Mouse (Mus musculus): ENCODE results near the gene Atp6v0c.

Gene Atp6v0c

DNA sequence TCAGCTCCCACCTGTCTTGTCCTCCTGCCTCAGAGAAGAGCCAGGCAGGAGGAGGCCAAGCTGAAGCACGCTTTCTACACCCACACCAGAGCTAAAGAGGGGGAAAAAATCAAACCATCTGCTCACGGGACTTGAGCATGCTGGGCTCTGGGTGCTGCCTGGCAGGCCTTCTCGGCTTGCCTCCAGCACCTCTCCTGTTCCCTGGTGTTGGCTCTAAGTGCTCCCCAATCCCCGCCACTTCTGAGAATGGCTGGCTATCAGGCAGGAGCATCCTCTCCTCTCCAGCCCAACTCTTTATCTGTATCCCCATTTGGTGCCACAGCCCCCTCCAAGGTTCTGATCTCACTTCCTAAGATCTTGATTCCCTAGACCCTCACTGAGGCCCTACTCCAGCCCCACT, 29.8 kb upstream of the Atp6v0c start:
- no peak for DNase-seq (ENCODE audit: low spot score in 2 of 2)

DNA sequence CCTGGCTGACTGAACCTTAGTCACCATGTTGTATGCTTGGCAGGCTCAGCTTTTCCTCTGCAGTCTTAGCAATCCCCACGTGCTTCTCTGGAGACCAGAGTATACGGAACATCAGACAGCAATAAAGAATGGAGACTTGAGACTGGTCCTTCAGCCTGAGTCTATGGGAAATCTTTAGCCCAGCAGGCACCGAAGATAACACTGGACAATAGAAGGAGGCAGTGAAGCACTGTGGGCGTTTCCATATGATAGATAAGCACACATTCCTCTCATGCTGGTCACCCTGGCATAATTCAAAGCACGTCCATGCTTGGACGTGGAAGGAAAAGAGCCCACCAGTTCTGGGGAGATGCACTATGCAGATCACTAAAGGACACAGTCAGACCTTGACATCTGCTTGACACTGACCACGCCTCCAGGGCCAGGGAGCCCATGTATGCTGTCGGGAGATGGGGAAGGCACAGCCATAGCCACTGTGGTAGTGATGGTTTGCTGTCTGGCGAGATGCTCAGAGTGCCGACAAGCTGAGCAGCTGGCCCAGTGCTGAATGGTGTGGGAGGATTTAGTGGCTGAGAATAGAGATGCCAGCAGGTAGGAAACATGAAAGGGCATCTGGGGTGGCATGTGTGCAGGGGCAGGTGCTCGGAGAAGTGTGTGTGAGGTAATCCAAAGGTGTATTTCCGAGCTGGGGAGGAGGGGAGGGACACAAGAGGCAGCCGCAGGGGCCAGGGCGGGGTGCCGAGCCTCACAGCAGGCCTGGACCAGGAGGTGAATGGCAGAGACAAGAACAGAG, 27.7 kb upstream of the Atp6v0c start:
- DNase-seq (ENCODE audit: low spot score in 2 of 2): no peak

DNA sequence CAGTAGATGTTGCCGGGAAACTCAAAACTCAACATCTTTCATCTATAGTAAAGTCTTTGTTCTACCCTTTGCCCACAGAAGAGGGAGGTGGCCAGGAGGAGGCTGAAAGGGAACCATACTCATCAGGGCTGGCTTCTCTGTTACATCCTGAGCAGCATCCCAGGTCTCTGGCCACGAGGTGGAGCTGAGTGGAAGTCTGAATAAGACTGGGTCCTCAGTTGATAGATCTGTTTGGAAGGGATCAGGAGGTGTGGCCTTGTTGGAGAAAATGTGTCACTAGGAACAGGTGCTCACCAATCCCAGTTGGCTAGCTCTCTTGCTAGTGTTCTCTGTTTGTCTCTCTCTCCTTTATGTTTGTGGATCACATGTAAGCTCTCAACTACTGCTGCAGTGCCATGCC, 25.8 kb upstream of the Atp6v0c start:
- DNase-seq (ENCODE audit: low spot score in 2 of 2): no peak

DNA sequence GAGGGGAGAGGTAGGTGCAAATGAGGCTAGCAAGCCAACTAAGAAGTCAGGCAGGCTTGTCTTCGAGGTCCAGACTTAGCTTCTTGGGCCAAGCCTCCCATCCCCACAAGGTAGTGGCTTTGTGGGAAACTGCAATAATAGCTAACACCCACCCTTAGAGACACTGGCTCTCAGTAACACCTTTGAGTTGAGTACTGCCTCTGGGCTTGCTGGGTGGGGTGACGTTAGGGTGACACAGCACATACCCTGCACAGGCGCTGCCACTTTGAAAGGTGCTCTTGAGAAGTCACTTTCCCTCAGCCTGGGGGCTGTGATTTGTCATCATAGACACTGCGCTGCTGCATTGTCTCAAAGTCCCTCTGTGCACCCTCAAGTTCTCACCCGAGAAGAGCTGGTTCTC, 24.3 kb upstream of the Atp6v0c start:
- DNase-seq (ENCODE audit: low spot score in 2 of 2): no peak

DNA sequence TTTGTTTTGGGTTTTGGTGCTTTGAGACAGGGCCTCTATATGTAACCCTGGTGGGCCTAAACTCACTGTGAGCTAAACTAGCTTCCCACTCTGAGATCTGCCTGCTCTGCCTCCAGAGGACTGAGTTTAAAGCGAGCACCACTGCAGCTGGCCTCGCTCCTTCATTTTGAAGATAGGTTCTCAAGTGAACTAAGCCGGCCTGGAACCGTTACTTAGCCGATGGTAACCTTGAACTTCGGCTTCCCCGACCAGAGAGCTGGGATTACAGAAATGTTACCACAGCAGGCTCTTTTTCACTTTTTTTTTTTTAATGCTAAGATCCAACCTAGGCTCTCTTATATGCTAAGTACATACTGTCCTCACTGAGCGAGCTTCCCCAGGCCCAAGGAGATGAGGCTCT, 23.8 kb upstream of the Atp6v0c start:
- DNase-seq (ENCODE audit: low spot score in 2 of 2): no peak

DNA sequence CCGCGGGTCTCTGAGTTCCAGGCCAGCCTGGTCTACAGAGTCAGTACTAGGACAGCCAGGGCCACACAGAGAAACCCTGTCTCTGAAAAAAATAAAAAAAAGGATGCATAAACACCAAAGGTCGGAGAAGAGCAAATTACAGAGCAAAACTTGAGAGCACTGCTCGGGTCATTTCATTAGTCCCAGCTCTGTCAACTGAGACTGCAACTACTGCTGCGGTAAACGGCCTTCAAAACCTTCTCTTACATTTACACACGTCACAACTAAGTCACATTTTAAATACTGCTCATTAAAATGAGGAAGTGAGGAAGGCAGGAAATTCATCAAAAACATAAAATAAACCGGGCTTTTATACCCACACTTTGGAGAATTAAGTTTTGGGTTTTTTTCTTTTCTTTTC, 23.3 kb upstream of the Atp6v0c start:
- DNase-seq (ENCODE audit: low spot score in 2 of 2): no peak

DNA sequence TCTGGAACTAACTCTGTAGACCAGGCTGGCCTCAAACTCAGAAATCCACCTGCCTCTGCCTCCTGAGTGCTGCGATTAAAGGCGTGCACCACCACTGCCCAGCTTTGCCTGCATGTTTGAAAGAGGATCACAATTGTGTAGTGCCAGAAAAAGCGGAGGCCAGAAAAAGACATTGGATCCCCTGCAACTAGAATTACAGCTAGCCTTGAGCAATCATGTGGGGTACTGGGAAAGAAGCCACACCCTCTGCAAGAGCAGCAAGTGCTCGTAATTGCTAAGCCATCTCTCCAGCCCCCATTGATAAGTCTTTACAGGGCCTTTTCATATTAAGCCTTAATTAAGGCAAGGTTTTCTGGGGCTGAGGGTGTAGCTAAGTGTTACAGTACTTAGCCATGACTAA, 22.0 kb upstream of the Atp6v0c start:
- no peak for DNase-seq (ENCODE audit: low spot score in 2 of 2)

DNA sequence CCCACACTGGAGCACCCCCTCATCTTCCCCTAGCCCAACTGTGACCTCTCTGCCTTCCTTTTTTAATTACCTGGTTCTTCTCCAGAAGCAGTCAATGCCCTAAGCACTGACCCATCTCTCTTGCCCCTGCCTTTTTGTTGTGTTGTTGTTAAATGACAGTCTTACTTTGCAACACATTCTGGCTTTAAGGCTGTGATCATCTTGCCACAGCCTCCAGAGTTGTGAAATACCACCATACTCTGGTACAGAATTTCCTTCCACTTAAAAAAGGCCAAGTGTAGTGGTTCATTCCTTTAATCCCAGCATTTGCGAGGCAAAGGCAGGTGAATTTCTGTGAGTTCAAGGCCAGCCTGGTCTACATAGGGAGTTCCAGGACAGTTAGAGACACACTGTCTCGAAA, 21.4 kb upstream of the Atp6v0c start:
- no peak for DNase-seq (ENCODE audit: low spot score in 2 of 2)

DNA sequence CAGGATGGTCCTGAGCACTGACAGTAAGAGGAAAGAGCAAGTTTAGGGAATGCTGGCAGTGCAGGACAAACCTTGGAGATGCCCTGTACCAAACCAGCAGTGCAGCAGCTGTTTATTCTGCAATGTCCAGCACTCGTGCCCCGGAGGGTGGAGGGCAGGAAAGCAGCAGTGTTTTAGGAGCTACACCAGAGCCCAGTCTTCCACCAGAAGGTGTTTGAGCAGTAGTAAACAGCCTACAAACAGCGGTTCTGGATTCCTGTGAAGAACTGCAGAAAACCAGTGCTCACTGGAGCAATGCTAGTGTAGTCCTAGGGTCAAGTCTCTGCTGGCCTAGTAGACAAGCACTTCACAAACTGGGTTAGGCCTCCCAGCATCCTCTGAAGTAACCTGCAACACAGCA, 4.8 kb upstream of the Atp6v0c start:
- no peak for DNase-seq (ENCODE audit: low spot score in 2 of 2)

DNA sequence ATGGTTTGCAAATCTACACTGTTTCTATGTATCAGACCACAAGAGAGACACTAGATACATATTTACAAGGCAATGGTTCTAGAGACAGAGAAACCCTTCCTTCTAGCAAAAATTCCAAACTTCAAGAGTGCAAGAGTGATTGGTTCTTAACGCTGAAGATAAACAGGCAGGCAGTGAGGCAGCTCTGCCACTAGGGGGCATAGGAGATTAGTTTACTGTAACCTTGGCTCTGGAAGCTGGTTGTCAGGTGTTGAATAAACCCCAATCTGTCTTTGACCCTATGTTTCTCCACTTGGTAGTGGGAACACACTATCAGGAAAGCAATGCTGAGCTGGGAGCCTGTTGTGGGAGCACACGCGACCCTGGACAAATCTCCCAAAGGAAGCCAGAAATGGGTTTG, 3.9 kb upstream of the Atp6v0c start:
- DNase-seq (ENCODE audit: low spot score in 2 of 2): peak; percentile 50 to 54

DNA sequence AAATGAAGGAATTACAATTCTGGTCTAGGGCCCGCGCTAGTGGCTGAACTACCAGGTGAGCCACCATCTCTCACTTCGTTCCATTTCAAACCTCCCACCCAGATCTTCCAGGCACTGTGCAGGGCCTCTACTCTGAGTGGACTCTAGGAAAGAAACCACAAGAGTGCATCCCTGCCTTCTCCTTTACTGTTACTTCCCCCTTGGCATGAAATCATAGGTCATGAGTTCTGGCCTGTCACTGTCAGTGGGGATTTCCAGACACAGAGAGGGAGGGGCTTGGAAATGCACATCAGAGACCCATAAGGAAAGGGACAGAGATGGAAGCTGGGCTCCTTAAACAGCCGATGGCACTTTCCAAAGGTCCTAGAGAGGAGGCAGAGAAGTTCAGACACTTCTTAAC, 2.2 kb upstream of the Atp6v0c start:
- no peak for DNase-seq (ENCODE audit: low spot score in 2 of 2)

DNA sequence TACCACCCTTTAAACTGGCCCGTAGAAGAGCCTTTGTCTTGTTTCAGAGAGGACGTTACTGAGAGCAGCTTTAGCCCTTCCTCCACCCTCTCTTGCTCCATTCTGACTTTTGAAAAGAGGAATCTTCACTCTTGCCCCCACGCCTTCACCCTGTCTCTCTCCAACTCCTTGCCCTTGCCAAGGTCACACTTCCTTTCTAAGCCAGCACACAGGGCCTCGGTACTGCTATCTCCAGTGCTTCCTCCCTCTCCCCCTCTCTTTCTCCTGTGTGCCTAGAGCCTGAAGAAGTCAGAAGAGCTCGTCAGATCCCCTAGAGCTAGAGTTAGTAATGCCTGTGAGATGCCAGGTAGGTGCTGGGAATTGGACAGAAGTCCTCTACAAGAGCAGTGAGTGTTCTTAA, 1.2 kb upstream of the Atp6v0c start:
- no peak for DNase-seq (ENCODE audit: low spot score in 2 of 2)

DNA sequence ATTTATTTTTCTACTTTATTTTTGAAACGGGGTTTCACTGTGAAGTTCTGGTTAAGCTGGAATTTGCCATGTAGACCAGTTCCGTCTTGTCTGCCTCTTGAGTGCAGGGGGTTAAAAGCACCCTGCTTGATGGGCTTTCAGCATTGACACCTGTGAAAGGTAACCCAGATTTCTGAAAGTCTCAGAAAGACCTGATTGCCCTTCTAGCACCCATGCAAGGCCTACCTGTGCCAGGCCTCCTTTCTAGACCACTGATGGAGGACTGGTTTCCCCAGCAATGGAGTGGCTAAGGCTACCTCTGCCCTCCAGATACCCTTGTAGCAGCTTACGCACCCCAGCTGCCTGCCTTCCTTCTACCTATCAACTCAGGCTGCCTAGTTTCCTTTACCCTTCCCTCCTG, 623 bp upstream of the Atp6v0c start:
- DNase-seq (ENCODE audit: low spot score in 2 of 2): no peak

DNA sequence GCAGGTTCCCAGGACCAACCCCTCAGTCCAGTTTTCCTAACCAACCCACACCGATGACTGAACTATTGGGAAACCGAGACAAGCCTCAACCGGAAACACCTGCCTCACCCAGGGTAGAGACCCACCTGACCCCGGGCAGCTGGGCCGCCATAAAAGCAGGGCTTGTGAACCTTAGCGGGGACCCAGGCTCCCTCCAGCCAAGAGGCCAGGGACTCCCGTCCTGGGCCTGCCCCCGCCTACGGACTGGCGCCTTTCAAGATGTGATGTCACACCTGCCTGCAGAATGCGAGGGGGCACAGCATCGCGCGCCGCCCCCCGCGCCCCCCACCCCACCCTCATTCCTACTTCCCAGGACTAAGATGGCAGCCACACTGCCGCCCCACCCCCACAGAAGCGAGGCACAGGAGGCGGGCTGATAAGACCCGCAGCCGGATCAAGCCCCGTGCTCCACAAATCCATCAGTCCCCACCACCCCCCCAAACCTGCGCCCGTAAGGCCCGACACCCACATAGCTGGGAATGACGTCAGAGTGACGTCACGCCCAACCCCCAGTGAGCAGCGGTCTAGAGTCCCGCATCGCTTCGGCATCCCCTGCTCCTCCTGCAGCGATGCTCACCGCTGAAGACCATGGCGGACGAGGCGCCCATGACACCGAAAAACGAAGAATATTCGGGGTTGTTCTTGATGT, 768 bp downstream of the Atp6v0c start:
- DNase-seq (ENCODE audit: low spot score in 2 of 2): peak in 1 of 2 experiments; percentile 42

DNA sequence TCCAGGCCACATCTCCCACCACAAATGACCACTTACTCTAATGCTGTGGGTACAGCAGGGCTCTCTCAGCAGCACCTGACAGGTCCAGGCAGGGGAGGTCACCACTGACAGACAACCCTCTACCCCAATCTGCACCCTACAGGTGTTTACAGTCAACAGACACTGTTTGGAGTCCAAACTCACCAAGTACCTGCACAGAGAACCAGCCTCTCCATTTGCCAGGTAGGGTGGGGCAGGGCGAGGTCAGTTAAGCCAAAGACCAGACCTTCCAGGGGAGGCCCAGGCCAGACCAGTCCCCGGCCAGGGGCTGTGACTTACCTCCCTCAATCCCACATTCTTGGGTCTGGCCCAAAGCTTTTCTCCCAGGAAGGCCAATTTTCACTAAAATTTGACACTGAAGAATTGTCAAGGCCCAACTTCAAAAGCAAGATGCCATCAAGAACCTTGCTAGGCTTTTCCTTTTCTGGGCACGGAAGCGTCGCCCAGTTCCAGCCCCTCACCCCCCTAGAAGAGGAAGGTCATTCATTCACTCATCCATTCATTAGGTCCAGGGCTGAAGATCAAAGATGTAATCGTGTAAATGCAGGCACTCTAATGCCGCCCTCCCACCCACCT, 1.5 kb downstream of the Atp6v0c start:
- DNase-seq (ENCODE audit: low spot score in 2 of 2): no peak

DNA sequence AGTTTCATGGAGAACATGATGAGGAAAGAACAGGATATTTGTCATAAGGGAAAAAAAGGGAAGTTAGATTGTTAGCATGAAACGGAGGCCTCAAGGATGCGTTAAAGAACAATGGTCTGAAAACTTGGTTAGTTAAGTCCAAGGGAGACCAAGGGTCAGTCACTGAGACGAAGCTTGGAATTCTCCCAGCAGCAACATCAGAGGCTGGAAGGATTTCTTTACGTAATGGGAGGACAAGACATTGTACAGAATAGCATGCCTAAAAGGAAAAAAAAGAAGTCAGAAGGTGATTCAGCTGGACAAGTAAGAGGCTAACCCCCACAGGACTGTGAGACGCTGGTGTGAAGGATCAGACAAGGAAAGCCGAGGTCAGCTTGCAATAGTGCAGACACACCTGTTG, 2.4 kb downstream of the Atp6v0c start:
- DNase-seq (ENCODE audit: low spot score in 2 of 2): no peak

DNA sequence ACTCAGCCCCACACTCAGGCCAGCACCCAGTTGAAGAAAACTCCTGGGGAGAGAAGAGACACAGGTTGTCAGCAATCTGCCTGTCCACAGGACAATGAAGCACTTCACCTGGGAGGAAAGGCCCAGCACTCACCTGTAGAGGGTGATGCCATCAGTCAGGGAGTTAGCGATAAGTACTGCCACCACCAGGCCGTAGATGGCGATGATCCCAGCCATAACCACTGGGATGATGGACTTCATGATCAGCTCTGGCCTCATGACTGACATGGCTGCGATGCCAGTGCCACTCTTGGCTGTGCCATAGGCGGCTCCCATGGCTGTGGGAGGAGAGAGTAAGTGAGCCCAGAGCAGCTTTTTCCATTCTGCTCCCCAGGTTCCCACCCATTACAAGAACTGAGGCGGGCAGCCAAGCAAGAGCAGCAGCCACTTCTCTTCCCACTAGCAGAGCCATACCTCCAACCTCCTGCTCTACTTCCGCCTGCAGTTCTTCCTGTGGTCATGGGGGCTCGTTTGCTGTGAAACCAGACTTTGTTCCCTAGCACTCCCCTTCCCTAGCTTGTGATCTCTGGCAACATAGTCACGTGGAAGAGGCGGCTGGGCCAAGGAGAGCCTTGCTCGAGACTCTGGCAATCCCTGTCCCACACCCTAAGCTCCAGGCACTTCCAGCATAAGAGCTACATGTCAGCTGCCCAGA, 4.8 kb downstream of the Atp6v0c start:
- no peak for DNase-seq (ENCODE audit: low spot score in 2 of 2)

DNA sequence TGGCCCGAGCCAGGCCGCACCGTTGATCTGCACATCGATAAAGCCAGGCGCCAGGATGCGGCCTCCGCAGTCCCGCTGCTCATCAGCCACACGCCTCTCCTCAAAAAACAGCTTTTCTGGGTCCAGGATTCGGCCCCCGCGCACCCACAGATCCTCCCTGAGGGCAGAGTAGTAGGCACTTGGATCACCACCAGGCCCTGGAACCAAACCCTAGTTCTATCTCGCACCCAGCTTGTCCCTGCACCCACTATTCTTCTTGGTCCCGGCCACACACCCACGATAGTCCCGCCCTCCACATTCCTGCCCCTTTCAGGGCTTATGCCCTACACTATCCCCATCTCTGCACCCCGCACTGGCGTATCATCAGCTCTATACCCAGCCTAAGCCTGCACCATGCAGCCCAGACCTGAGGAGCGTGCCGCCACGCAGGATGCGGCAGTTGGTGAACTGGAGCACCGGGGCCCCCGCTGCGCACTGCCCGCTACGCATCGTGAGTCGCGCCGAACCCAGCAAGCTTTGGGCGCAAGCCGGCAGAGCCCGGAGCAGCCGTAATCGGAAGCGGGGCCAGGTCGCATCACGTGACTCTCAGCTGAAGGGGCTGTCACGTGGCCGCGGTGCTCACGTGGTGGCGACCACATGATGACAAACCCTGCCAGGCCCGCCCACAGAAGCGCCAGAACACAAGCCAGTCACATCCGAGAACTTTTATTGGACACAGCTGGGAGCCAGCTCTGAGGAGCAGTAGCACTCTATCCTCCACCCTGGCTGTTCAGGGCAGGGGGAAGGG, 6.1 kb downstream of the Atp6v0c start, which contains the start of gene Amdhd2:
TSS of gene Amdhd2 (minus strand) at position 591 of the 787 bp plus-strand sequence.
- peak; percentile 90 to 96 for DNase-seq (ENCODE audit: low spot score in 2 of 2)

DNA sequence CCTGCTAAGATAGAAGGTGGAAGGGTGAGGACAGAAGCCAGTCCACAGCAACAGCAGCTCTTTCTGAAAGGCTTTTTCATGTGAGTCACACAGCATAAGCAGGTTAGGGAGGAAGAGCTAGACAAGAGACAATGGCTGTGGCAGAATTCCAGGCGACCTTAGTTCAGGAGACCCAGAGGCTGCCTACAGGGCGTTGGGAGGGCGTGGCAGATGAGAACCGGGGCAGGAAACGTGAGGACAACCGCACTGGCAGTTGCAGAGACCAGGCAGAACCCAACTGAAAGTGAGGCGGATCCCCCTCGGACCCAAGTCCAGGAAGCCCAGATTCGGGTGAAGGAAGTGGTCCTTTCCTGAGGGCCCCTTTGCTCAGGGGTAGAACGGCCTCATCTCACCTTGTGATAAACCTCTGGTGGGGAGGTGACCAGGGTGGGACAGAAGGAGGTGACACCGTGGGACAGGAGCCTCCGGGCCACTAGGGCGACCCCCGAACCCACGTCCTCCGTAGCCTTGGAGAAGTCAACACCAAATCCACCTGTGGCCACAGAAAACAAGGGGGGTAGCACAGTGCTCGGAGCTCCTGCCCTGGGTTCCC, 6.8 kb downstream of the Atp6v0c start:
- peak in 1 of 2 experiments; percentile 19 for DNase-seq (ENCODE audit: low spot score in 2 of 2)

DNA sequence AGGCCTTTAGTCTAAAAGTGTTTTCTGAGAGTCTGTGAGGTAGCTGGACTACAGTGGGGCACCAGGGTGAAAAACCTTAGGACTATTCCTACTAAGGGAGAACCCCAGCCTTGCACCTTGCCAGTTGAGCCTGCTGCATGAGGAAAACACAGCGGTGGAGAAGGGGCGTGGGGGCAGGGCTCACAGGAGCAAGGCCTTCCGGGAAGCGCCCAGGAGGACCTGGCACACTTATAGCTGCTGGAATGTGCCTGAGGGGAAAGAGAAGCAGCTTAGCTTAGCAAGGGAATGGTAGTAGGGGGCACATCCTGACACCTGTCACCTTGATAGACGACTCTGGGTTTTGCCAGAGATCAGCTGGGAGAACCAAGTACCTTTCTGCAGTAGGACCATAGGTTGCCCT, 8.0 kb downstream of the Atp6v0c start:
- no peak for DNase-seq (ENCODE audit: low spot score in 2 of 2)

DNA sequence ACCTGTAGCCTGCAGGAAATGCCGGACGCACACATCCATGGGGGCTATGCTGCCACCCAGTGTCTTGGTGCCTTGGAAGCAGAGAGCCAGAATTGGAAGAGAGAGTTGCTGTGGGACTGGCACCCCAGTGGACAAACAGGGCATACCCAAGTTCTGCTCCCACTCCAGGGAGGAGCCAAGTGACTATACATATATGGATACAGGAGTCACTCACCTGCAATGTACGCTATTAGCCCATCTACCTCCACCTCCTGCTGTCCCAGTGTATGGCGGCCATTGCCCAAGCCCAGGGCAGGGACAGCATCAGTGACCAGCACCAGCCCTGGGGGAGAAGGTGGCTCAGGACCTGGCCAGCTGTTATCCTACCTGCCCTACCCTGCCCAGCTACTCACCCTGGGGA, 12.0 kb downstream of the Atp6v0c start:
- no peak for DNase-seq (ENCODE audit: low spot score in 2 of 2)
